Mouse (Mus musculus): Measurements from ENCODE around the gene Endov. TPM values are rescaled to one million over a fixed set of nuclear protein-coding genes. Genes with fewer than 3 reads are reported as not detected.

Endov gene
- polyA plus RNA-seq, 1 experiment = 18.1 TPM

GRCm38 (mm10) chr11:119493516-119493915, 2.4 kb downstream of the Endov start:
- peaks cover 5% of the 10 kb centered on the region; the same call in 1 of the 2 replicates for H3K36me3 ChIP-seq (ENCODE audit: control insufficient read depth, insufficient read depth, low read length)
- WGBS = 31% methylated on average over 4 of the region's 4 CpGs
- no peaks in the 10 kb centered on the region for H3K27me3 ChIP-seq (ENCODE audit: control insufficient read depth, insufficient read depth, low read length)
- no peak overlapping the region for H3K4me3 ChIP-seq (ENCODE audit: low read depth, low read length)
- TF ChIP-seq CTCF (IDR thresholded peaks at IDR 0.05; ENCODE audit: extremely low read depth, insufficient read length, insufficient replicate concordance, low read depth, low read length) = no peak
- no peak for TF ChIP-seq POLR2A (IDR thresholded peaks at IDR 0.05; ENCODE audit: low read depth, low read length)
- H3K4me1 ChIP-seq (ENCODE audit: control insufficient read depth, insufficient read depth, insufficient read length, low read length) = peaks cover 10% of the 10 kb centered on the region; the same call in 1 of the 2 replicates
- peak overlapping the region; percentile 65; the same call in 1 of the 2 replicates for H3K27ac ChIP-seq (ENCODE audit: insufficient read depth, low read depth, low read length)

GRCm38 (mm10) chr11:119496147-119496546, 5.0 kb downstream of the Endov start:
- no peaks in the 10 kb centered on the region for H3K27me3 ChIP-seq (ENCODE audit: control insufficient read depth, insufficient read depth, low read length)
- peaks cover 10% of the 10 kb centered on the region; the same call in 1 of the 2 replicates for H3K4me1 ChIP-seq (ENCODE audit: control insufficient read depth, insufficient read depth, insufficient read length, low read length)
- no peak overlapping the region for H3K27ac ChIP-seq (ENCODE audit: insufficient read depth, low read depth, low read length)
- 94% methylated on average over 5 of the region's 5 CpGs for WGBS
- peaks cover 12% of the 10 kb centered on the region; the same call in 1 of the 2 replicates for H3K36me3 ChIP-seq (ENCODE audit: control insufficient read depth, insufficient read depth, low read length)
- no peak overlapping the region for H3K4me3 ChIP-seq (ENCODE audit: low read depth, low read length)
- TF ChIP-seq POLR2A (IDR thresholded peaks at IDR 0.05; ENCODE audit: low read depth, low read length) = no peak
- no peak for TF ChIP-seq CTCF (IDR thresholded peaks at IDR 0.05; ENCODE audit: extremely low read depth, insufficient read length, insufficient replicate concordance, low read depth, low read length)

GRCm38 (mm10) chr11:119497451-119497850, 6.3 kb downstream of the Endov start:
- no peak for TF ChIP-seq POLR2A (IDR thresholded peaks at IDR 0.05; ENCODE audit: low read depth, low read length)
- no peak for TF ChIP-seq CTCF (IDR thresholded peaks at IDR 0.05; ENCODE audit: extremely low read depth, insufficient read length, insufficient replicate concordance, low read depth, low read length)
- H3K4me1 ChIP-seq (ENCODE audit: control insufficient read depth, insufficient read depth, insufficient read length, low read length) = peaks cover 8% of the 10 kb centered on the region; the same call in 1 of the 2 replicates
- H3K27me3 ChIP-seq (ENCODE audit: control insufficient read depth, insufficient read depth, low read length) = no peaks in the 10 kb centered on the region
- no peak overlapping the region for H3K4me3 ChIP-seq (ENCODE audit: low read depth, low read length)
- 76% methylated on average over 4 of the region's 4 CpGs for WGBS
- H3K27ac ChIP-seq (ENCODE audit: insufficient read depth, low read depth, low read length) = no peak overlapping the region
- peaks cover 13% of the 10 kb centered on the region; the same call in 1 of the 2 replicates for H3K36me3 ChIP-seq (ENCODE audit: control insufficient read depth, insufficient read depth, low read length)

GRCm38 (mm10) chr11:119499297-119499696, 8.2 kb downstream of the Endov start:
- TF ChIP-seq CTCF (IDR thresholded peaks at IDR 0.05; ENCODE audit: extremely low read depth, insufficient read length, insufficient replicate concordance, low read depth, low read length) = no peak
- TF ChIP-seq POLR2A (IDR thresholded peaks at IDR 0.05; ENCODE audit: low read depth, low read length) = no peak
- 95% methylated on average over 4 of the region's 4 CpGs for WGBS
- Histone ChIP-seq H3K4me1 (ENCODE audit: control insufficient read depth, insufficient read depth, insufficient read length, low read length) (no peaks in the 10 kb centered on the region), H3K36me3 (ENCODE audit: control insufficient read depth, insufficient read depth, low read length) (peaks cover 15% of the 10 kb centered on the region; the same call in 1 of the 2 replicates), H3K27me3 (ENCODE audit: control insufficient read depth, insufficient read depth, low read length) (no peaks in the 10 kb centered on the region), H3K4me3 (ENCODE audit: low read depth, low read length) (no peak overlapping the region), H3K27ac (ENCODE audit: insufficient read depth, low read depth, low read length) (no peak overlapping the region)

GRCm38 (mm10) chr11:119500011-119500410, 8.9 kb downstream of the Endov start:
- no peaks in the 10 kb centered on the region for H3K27me3 ChIP-seq (ENCODE audit: control insufficient read depth, insufficient read depth, low read length)
- H3K27ac ChIP-seq (ENCODE audit: insufficient read depth, low read depth, low read length) = no peak overlapping the region
- no peak for TF ChIP-seq POLR2A (IDR thresholded peaks at IDR 0.05; ENCODE audit: low read depth, low read length)
- no peak for TF ChIP-seq CTCF (IDR thresholded peaks at IDR 0.05; ENCODE audit: extremely low read depth, insufficient read length, insufficient replicate concordance, low read depth, low read length)
- WGBS = 88% methylated on average over 2 of the region's 2 CpGs
- H3K36me3 ChIP-seq (ENCODE audit: control insufficient read depth, insufficient read depth, low read length) = peaks cover 17% of the 10 kb centered on the region
- no peaks in the 10 kb centered on the region for H3K4me1 ChIP-seq (ENCODE audit: control insufficient read depth, insufficient read depth, insufficient read length, low read length)
- H3K4me3 ChIP-seq (ENCODE audit: low read depth, low read length) = no peak overlapping the region

- TF ChIP-seq POLR2A (IDR thresholded peaks at IDR 0.05; ENCODE audit: low read depth, low read length) (no peak), CTCF (IDR thresholded peaks at IDR 0.05; ENCODE audit: extremely low read depth, insufficient read length, insufficient replicate concordance, low read depth, low read length) (peak; percentile 91)
- Histone ChIP-seq H3K27me3 (ENCODE audit: control insufficient read depth, insufficient read depth, low read length) (no peaks in the 10 kb centered on the region), H3K36me3 (ENCODE audit: control insufficient read depth, insufficient read depth, low read length) (peaks cover 27% of the 10 kb centered on the region), H3K4me3 (ENCODE audit: low read depth, low read length) (no peak overlapping the region), H3K4me1 (ENCODE audit: control insufficient read depth, insufficient read depth, insufficient read length, low read length) (no peaks in the 10 kb centered on the region), H3K27ac (ENCODE audit: insufficient read depth, low read depth, low read length) (no peak overlapping the region)
Measured at GRCm38 (mm10) chr11:119503675-119504074, 12.5 kb downstream of the Endov start.

- H3K36me3 ChIP-seq (ENCODE audit: control insufficient read depth, insufficient read depth, low read length) = peaks cover 19% of the 10 kb centered on the region
- 83% methylated on average over 4 of the region's 4 CpGs for WGBS
- TF ChIP-seq CTCF (IDR thresholded peaks at IDR 0.05; ENCODE audit: extremely low read depth, insufficient read length, insufficient replicate concordance, low read depth, low read length) (no peak), POLR2A (IDR thresholded peaks at IDR 0.05; ENCODE audit: low read depth, low read length) (no peak)
Measured at GRCm38 (mm10) chr11:119506386-119506785, 15.2 kb downstream of the Endov start.

More at GRCm38 (mm10) chr11:119506386-119506785, 15.2 kb downstream of the Endov start:
- Histone ChIP-seq H3K4me3 (ENCODE audit: low read depth, low read length) (no peak overlapping the region), H3K27me3 (ENCODE audit: control insufficient read depth, insufficient read depth, low read length) (no peaks in the 10 kb centered on the region), H3K4me1 (ENCODE audit: control insufficient read depth, insufficient read depth, insufficient read length, low read length) (no peaks in the 10 kb centered on the region), H3K27ac (ENCODE audit: insufficient read depth, low read depth, low read length) (no peak overlapping the region)
